Mouse (Mus musculus): ENCODE results near the gene Rnf144a. TPM values are rescaled to one million over a fixed set of nuclear protein-coding genes. Genes with fewer than 3 reads are reported as not detected.
A peak's percentile ranks its signal among the peaks of the same experiment; 100 is the strongest.

Rnf144a gene
- polyA plus RNA-seq, 1 experiment from 2014 or later: 64.0 TPM

DNA sequence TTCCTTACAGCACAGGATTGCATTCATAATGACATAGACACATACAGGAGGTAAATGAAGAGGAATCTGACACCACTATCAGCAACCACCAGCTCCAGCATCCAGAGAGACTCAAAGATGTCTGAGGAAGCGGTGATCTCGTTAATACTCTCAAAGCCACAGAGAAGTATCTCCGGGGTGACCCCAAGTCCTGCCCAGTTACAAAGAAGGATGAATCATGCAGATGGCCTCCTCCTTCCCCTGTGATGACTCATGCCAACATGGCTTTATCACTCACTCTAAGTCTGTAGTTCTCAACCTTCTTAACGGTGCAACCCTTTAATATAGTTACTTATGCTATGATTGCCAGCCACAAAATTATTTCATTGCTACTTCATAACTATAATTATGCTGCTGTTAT lies 74.4 kb downstream of the Rnf144a start:
- Histone ChIP-seq H3K4me3 (no peak overlapping the region), H3K9ac (no peak overlapping the region), H3K36me3 (peaks cover 9% of the 10 kb centered on the region; the same call in 1 of the 2 replicates), H3K4me1 (0 out of 2 replicates have a peak, but pooled peaks cover 8% of the 10 kb centered on the region), H3K9me3 (no peaks in the 10 kb centered on the region), H3K27ac (no peak overlapping the region), H3K4me2 (replicated peaks) (no peak overlapping the region), H3K27me3 (no peaks in the 10 kb centered on the region)
- WGBS: 89% methylated on average over 4 of the region's 4 CpGs
- ATAC-seq (ENCODE audit: insufficient number of reproducible peaks, insufficient read depth, low FRiP score, low TSS enrichment): no peak

DNA sequence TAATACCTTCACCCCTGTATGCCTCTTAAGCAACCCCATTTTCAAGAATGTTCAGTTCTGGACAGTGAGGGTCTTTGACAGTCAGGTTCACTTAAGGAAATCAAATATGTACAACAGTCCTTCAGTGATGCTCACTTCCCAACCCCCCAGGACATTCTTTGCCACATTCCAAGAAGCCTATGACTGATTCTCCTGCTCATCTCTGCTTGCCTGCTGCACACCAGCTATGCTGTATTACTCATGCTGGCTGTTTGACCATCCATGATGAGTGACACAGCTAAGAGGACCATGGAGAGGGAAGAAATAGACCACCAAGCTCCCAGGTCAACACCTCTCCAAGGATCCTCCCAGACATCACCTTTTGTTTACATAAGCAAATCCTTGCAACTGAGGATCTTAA lies 75.2 kb downstream of the Rnf144a start:
- H3K4me1 ChIP-seq: 0 out of 2 replicates have a peak, but pooled peaks cover 8% of the 10 kb centered on the region
- H3K36me3 ChIP-seq: peaks cover 9% of the 10 kb centered on the region; the same call in 1 of the 2 replicates
- H3K4me3 ChIP-seq: no peak overlapping the region
- H3K4me2 ChIP-seq (replicated peaks): no peak overlapping the region
- H3K27ac ChIP-seq: no peak overlapping the region
- no peak overlapping the region for H3K9ac ChIP-seq
- ATAC-seq (ENCODE audit: insufficient number of reproducible peaks, insufficient read depth, low FRiP score, low TSS enrichment): no peak
- no peaks in the 10 kb centered on the region for H3K27me3 ChIP-seq
- no peaks in the 10 kb centered on the region for H3K9me3 ChIP-seq

DNA sequence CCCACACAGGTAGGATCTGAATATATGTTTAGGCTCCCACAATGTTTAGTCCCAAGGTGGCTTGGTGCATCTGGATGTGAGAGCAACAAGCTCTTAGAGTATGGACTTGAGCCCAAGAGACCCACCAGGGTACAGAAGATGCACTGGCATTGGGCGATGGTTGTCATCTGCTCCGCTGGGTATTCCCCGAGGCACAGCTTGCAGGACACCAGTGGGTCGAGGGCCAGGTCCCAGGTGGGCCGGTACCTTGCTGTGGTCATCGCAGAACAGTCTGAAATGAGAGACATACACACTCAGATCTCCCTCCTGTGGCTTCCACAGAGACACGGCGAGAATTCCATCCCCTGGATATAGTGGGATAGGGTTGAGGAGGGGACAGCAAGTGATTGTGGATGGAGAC lies 75.9 kb downstream of the Rnf144a start:
- Histone ChIP-seq H3K27me3 (no peaks in the 10 kb centered on the region), H3K9me3 (no peaks in the 10 kb centered on the region), H3K4me3 (no peak overlapping the region), H3K4me1 (0 out of 2 replicates have a peak, but pooled peaks cover 8% of the 10 kb centered on the region), H3K27ac (no peak overlapping the region), H3K9ac (no peak overlapping the region), H3K36me3 (peaks cover 9% of the 10 kb centered on the region), H3K4me2 (replicated peaks) (no peak overlapping the region)
- 91% methylated on average over 8 of the region's 8 CpGs for WGBS
- ATAC-seq (ENCODE audit: insufficient number of reproducible peaks, insufficient read depth, low FRiP score, low TSS enrichment): no peak

GRCm38 (mm10) chr12:26333678-26334077 lies 81.4 kb downstream of the Rnf144a start:
- Histone ChIP-seq H3K36me3 (peaks cover 9% of the 10 kb centered on the region), H3K4me3 (no peak overlapping the region), H3K9me3 (no peaks in the 10 kb centered on the region), H3K27me3 (no peaks in the 10 kb centered on the region), H3K4me2 (replicated peaks) (no peak overlapping the region), H3K9ac (no peak overlapping the region), H3K27ac (no peak overlapping the region), H3K4me1 (no peaks in the 10 kb centered on the region; the same call in 1 of the 2 replicates)
- 67% methylated on average over 1 of the region's 1 CpGs for WGBS
- ATAC-seq (ENCODE audit: insufficient number of reproducible peaks, insufficient read depth, low FRiP score, low TSS enrichment): no peak

DNA sequence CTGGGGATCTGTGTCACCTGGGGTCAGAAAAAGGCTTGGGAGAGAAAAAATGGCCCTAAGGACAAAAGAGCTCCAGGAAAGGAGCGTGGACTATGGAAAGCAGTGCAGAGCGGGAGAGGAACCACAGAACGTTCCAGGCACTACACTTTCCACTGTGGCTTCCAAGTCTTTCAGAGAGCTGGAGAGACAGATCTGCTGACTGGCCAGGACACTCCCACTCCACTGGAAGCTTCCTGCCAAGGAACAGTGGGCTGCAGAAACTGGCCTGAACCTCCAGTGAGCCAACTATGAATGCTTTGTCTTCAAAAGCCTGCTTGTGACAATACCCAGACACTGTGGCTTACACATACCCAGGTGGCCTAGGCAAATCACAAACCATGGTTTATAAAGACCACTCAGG lies 84.0 kb downstream of the Rnf144a start:
- no peak overlapping the region for H3K27ac ChIP-seq
- 82% methylated on average over 3 of the region's 3 CpGs for WGBS
- H3K9ac ChIP-seq: no peak overlapping the region
- H3K27me3 ChIP-seq: no peaks in the 10 kb centered on the region
- no peak for ATAC-seq (ENCODE audit: insufficient number of reproducible peaks, insufficient read depth, low FRiP score, low TSS enrichment)
- peaks cover 11% of the 10 kb centered on the region for H3K36me3 ChIP-seq
- H3K4me1 ChIP-seq: no peaks in the 10 kb centered on the region; the same call in 1 of the 2 replicates
- H3K4me3 ChIP-seq: no peak overlapping the region
- H3K4me2 ChIP-seq (replicated peaks): no peak overlapping the region
- H3K9me3 ChIP-seq: no peaks in the 10 kb centered on the region

GRCm38 (mm10) chr12:26329756-26330155 lies 85.3 kb downstream of the Rnf144a start:
- ATAC-seq (ENCODE audit: insufficient number of reproducible peaks, insufficient read depth, low FRiP score, low TSS enrichment): no peak
- H3K9me3 ChIP-seq: no peaks in the 10 kb centered on the region
- H3K36me3 ChIP-seq: peaks cover 19% of the 10 kb centered on the region
- no peak overlapping the region for H3K4me2 ChIP-seq (replicated peaks)
- H3K27me3 ChIP-seq: no peaks in the 10 kb centered on the region
- H3K4me3 ChIP-seq: no peak overlapping the region
- H3K4me1 ChIP-seq: no peaks in the 10 kb centered on the region; the same call in 1 of the 2 replicates
- no peak overlapping the region for H3K9ac ChIP-seq
- 51% methylated on average over 5 of the region's 5 CpGs for WGBS
- H3K27ac ChIP-seq: no peak overlapping the region

- Histone ChIP-seq H3K9me3 (no peaks in the 10 kb centered on the region), H3K4me2 (replicated peaks) (no peak overlapping the region), H3K27ac (no peak overlapping the region), H3K4me3 (no peak overlapping the region), H3K9ac (no peak overlapping the region), H3K36me3 (peaks cover 23% of the 10 kb centered on the region), H3K27me3 (no peaks in the 10 kb centered on the region), H3K4me1 (no peaks in the 10 kb centered on the region; the same call in 1 of the 2 replicates)
- 69% methylated on average over 6 of the region's 6 CpGs for WGBS
- 0 out of 2 replicates have a peak, but pooled peaks have one; percentile 56 for ATAC-seq (ENCODE audit: insufficient number of reproducible peaks, insufficient read depth, low FRiP score, low TSS enrichment)
These were observed 85.9 kb downstream of the Rnf144a start for GRCm38 (mm10) chr12:26329031-26329675.

GRCm38 (mm10) chr12:26323783-26324364 lies 91.2 kb downstream of the Rnf144a start:
- Histone ChIP-seq H3K4me3 (no peak overlapping the region), H3K27me3 (no peaks in the 10 kb centered on the region), H3K9ac (no peak overlapping the region), H3K4me2 (replicated peaks) (no peak overlapping the region), H3K36me3 (peaks cover 56% of the 10 kb centered on the region), H3K4me1 (no peaks in the 10 kb centered on the region), H3K27ac (no peak overlapping the region), H3K9me3 (no peaks in the 10 kb centered on the region)
- ATAC-seq (ENCODE audit: insufficient number of reproducible peaks, insufficient read depth, low FRiP score, low TSS enrichment): no peak
- 88% methylated on average over 5 of the region's 5 CpGs for WGBS

DNA sequence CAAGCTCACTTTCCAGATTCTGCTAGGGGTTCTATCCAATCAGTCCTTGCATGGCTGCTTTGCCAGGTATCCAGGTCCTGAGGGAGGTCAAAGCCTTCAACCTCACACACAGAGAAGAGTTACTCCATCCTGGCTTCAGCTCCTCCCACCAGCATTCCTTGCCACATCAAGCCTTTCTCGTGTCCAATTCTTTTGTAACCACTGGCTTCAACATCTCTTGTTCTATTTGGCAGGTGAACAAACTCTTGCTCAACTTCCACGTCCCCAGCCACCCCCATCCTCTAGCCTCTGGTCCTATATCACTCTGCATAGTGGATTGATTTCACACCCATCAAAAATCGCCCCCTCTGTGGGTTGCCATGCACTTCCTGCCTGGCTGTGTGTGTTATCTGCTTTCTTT lies 98.8 kb downstream of the Rnf144a start:
- H3K9ac ChIP-seq: no peak overlapping the region
- H3K27me3 ChIP-seq: no peaks in the 10 kb centered on the region
- no peak overlapping the region for H3K4me3 ChIP-seq
- ATAC-seq (ENCODE audit: insufficient number of reproducible peaks, insufficient read depth, low FRiP score, low TSS enrichment): no peak
- WGBS: 81% methylated on average over 3 of the region's 3 CpGs
- H3K9me3 ChIP-seq: no peaks in the 10 kb centered on the region
- no peak overlapping the region for H3K27ac ChIP-seq
- peaks cover 65% of the 10 kb centered on the region for H3K36me3 ChIP-seq
- no peaks in the 10 kb centered on the region for H3K4me1 ChIP-seq
- no peak overlapping the region for H3K4me2 ChIP-seq (replicated peaks)

- H3K27ac ChIP-seq: no peak overlapping the region
- H3K4me3 ChIP-seq: no peak overlapping the region
- H3K36me3 ChIP-seq: peaks cover 58% of the 10 kb centered on the region
- no peaks in the 10 kb centered on the region for H3K9me3 ChIP-seq
- H3K4me2 ChIP-seq (replicated peaks): no peak overlapping the region
- no peaks in the 10 kb centered on the region for H3K4me1 ChIP-seq
- WGBS: 44% methylated on average over 5 of the region's 5 CpGs
- no peaks in the 10 kb centered on the region for H3K27me3 ChIP-seq
- H3K9ac ChIP-seq: no peak overlapping the region
- no peak; the same call in 1 of the 2 replicates for ATAC-seq (ENCODE audit: insufficient number of reproducible peaks, insufficient read depth, low FRiP score, low TSS enrichment)
These were observed 100.1 kb downstream of the Rnf144a start for GRCm38 (mm10) chr12:26314959-26315358.

DNA sequence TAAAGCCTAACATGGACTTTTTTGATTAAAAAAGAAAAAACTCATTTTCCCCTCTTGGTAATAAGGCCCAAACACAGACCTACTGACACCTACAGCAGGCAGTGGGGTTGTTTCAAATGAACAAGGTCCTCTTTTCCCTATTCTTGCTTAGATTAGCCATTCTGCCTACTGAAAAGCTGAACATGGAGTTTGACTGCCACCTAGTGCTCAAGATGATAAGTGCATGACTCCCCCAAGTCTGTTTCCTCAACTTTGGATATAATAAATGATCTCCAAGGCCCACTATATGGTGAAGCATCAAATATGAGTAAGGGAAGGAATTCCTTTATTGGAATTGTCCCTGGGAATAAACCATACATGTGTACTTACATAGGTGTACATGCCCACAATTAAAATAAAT lies 103.5 kb downstream of the Rnf144a start:
- Histone ChIP-seq H3K4me3 (no peak overlapping the region), H3K9ac (no peak overlapping the region), H3K4me1 (no peaks in the 10 kb centered on the region), H3K4me2 (replicated peaks) (no peak overlapping the region), H3K36me3 (peaks cover 35% of the 10 kb centered on the region), H3K9me3 (no peaks in the 10 kb centered on the region), H3K27ac (no peak overlapping the region), H3K27me3 (no peaks in the 10 kb centered on the region)
- ATAC-seq (ENCODE audit: insufficient number of reproducible peaks, insufficient read depth, low FRiP score, low TSS enrichment): no peak

GRCm38 (mm10) chr12:26310247-26310646 lies 104.8 kb downstream of the Rnf144a start:
- Histone ChIP-seq H3K27me3 (no peaks in the 10 kb centered on the region), H3K27ac (no peak overlapping the region), H3K4me3 (no peak overlapping the region), H3K4me2 (replicated peaks) (no peak overlapping the region), H3K4me1 (no peaks in the 10 kb centered on the region), H3K9ac (no peak overlapping the region), H3K36me3 (peaks cover 27% of the 10 kb centered on the region), H3K9me3 (no peaks in the 10 kb centered on the region)
- 90% methylated on average over 11 of the region's 11 CpGs for WGBS
- no peak for ATAC-seq (ENCODE audit: insufficient number of reproducible peaks, insufficient read depth, low FRiP score, low TSS enrichment)
